Mouse (Mus musculus) splenic B cell, adult 2 months (primary cell): Measurements from ENCODE around the gene Slc35d1.
"Not testable (repeated sequence)": the region's sequence is repeated elsewhere in the genome, so short reads cannot be mapped to it uniquely, and the experiment has no call there.

Experiments used
- DNase-seq: peaks from one replicate; pipeline ENCODE4 v3.0.0-alpha.2; 2011; ENCODE audit warnings: low read depth, low spot score
- H3K27me3 ChIP-seq: 2 replicates; pipeline ENCODE4 v1.6.1; 2012; ENCODE audit warnings: mild to moderate bottlenecking, low read length, moderate library complexity, mixed read lengths; ENCODE audit not compliant: control insufficient read depth, poor library complexity, insufficient read depth, severe bottlenecking
- H3K36me3 ChIP-seq: 2 replicates; pipeline ENCODE4 v1.6.1; 2012; ENCODE audit warnings: mild to moderate bottlenecking, low read length, moderate library complexity, mixed read lengths; ENCODE audit not compliant: control insufficient read depth, poor library complexity, insufficient read depth, severe bottlenecking

Gene Slc35d1

GRCm38 (mm10) chr4:103208553-103208952 is 6.4 kb downstream of the Slc35d1 start:
- no peaks in the 10 kb centered on the region for H3K36me3 ChIP-seq
- DNase-seq: no peak
- H3K27me3 ChIP-seq: no peaks in the 10 kb centered on the region

GRCm38 (mm10) chr4:103203646-103204045 is 11.3 kb downstream of the Slc35d1 start:
- Histone ChIP-seq H3K27me3 (no peaks in the 10 kb centered on the region), H3K36me3 (no peaks in the 10 kb centered on the region)
- DNase-seq: no peak

DNA sequence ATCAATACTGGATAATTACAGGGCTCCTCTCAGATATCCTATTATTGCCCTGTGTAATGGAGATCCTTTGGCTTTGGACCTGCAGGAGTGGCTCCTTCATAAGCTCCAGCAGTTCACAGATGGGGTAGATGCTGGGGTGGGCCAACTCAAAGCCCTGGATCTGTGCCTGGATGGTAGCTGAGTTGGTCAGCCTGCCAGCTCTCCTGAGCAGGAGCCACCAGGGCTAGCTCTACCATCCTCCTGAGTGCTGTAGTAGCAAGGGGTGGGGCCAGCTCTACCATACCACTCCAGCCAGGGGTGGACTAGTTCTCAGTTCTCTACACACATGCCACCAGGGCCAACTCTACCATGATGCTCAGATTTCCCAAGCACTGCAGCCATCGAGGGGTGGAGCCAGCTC is 14.9 kb downstream of the Slc35d1 start:
- Histone ChIP-seq H3K36me3 (no peaks in the 10 kb centered on the region), H3K27me3 (no peaks in the 10 kb centered on the region)
- no peak for DNase-seq

DNA sequence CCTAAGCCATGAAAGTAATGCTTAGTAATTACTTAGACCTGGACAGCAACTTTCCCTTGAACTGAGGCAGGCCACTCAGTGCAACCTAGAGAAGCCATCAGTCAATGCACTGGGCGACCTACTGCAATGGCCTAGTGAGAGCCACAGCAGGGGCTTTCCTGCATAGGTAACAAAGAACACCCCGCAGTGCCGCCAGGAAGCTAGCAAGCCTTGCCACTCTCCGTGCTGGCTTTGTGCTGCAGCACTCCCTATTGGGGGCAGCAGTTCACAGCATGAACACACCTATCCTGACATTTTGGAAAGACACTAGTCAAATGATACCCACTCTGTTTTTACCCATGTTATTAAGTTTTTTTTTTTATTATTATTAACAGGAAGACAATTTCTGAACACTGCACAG is 15.9 kb downstream of the Slc35d1 start:
- no peaks in the 10 kb centered on the region for H3K36me3 ChIP-seq
- DNase-seq: no peak
- no peaks in the 10 kb centered on the region for H3K27me3 ChIP-seq

GRCm38 (mm10) chr4:103197401-103197800 is 17.6 kb downstream of the Slc35d1 start:
- DNase-seq: no peak
- no peaks in the 10 kb centered on the region for H3K36me3 ChIP-seq

GRCm38 (mm10) chr4:103192421-103192820 is 22.5 kb downstream of the Slc35d1 start:
- Histone ChIP-seq H3K36me3 (no peaks in the 10 kb centered on the region), H3K27me3 (no peaks in the 10 kb centered on the region)
- DNase-seq: peak; percentile 12

More at GRCm38 (mm10) chr4:103197401-103197800, 17.6 kb downstream of the Slc35d1 start:
- H3K27me3 ChIP-seq: no peaks in the 10 kb centered on the region

DNA sequence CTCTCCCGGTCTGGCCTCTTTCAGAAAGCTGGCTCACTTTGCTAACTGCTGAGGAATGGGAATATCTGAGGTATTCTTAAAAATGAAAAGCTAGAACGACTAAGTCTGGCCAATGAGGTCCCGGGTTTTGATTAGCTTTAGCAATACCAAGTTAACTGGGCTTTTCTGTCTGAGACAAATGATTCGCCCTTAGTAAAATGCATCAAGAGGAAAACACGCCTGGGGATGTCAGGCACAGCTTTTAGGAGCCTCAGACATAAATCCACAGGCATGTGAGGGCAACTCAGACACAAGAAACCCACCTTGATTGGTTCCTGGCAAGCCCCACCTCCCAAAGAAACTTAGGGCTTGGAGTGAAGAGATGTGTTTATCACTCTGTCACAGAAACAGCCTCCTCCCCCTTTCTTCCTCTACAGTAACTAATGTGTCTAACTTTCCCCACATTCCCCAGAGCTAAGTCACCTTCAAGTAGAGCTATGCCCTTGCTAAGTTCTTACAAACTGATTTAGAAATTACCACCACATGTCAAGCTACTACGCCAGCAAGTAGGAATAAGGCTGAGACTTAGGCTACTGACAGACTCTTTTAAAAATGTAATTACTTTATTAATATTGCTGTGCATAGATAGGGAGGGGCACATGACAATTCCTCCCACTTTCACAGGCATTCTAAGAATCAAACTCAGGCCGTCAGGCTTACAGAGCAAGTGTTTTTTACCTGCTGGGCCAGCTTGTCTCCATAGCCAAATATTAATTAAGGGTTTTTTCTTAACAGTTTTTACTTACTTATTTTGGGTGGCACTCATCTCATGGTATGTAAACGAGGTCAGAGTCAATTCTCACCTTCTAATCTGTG is 26.0 kb downstream of the Slc35d1 start:
- no peak for DNase-seq
- Histone ChIP-seq H3K27me3 (no peaks in the 10 kb centered on the region), H3K36me3 (no peaks in the 10 kb centered on the region)

DNA sequence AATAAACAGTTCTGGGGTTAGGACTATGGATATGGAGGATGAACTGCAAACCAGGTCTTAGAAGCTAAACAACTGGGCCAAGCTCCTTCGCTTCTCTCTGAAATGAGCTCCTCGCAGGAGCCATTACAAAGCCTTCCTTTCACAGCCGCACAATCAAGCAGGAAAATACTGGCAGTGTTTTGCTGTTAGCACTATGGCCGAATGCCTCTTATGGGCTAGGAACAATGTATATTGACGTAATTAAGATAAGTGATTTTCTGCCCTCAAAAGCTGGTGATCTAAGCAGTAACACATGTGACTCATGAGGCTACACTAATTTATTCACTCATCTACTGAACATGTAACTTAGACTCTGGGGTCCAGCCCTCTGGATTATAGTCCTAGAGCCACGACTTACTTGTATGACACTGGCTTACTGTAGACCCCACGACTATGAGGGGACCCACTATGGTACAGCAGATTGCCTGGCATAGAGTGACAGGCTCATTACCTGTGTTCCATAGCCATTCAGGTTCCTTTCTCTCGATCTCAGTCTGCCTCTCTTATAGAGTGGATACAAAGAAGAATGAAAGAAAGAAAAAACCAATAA is 34.6 kb downstream of the Slc35d1 start:
- no peak for DNase-seq
- Histone ChIP-seq H3K27me3 (no peaks in the 10 kb centered on the region), H3K36me3 (no peaks in the 10 kb centered on the region; the same call in 1 of the 2 replicates)

- H3K27me3 ChIP-seq: no peaks in the 10 kb centered on the region
- no peak for DNase-seq
- H3K36me3 ChIP-seq: no peaks in the 10 kb centered on the region; the same call in 1 of the 2 replicates
Measured at GRCm38 (mm10) chr4:103179581-103179980, 35.4 kb downstream of the Slc35d1 start.

GRCm38 (mm10) chr4:103178635-103179318 is 36.2 kb downstream of the Slc35d1 start:
- no peaks in the 10 kb centered on the region; the same call in 1 of the 2 replicates for H3K36me3 ChIP-seq
- no peak for DNase-seq
- no peaks in the 10 kb centered on the region for H3K27me3 ChIP-seq

DNA sequence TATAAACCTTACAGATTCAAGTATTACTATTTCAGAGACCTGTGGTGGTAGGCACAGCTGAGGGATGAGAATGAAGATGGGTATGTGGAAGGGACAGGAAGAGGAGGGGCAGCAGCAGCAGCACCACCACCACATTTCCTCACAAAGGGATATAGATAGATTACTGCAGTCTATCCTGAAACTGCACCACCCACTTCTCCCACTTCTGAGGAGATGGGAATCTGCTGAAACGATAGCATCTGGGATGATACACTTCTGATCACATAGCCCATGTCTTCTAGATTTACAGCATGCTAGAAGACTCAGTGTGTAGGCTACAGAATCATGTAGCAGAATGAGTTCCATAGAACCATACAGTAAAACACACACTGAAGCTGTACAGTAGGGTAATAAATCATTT is 37.3 kb downstream of the Slc35d1 start:
- no peak for DNase-seq
- no peaks in the 10 kb centered on the region; the same call in 1 of the 2 replicates for H3K36me3 ChIP-seq
- no peaks in the 10 kb centered on the region for H3K27me3 ChIP-seq

DNA sequence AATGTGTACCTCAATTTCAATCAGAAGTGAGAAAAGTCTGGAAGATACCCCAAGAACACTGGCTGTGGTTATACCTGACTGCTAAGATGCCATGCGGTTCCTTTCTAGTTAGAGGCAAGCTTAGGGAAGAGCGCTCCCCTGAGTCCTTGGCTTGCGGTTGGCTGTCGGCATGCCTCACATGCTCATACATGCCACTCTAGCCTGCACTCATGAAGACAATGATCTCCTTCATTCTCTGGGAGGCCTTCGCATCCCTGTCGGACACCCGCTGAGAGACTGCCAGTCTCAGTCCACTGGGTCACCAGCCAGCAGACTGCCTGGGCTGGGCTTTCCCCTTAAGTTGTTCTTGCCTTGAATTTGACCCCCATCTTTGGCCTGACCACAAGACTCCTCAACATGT is 41.0 kb downstream of the Slc35d1 start:
- no peak for DNase-seq
- Histone ChIP-seq H3K27me3 (no peaks in the 10 kb centered on the region), H3K36me3 (no peaks in the 10 kb centered on the region; the same call in 1 of the 2 replicates)

GRCm38 (mm10) chr4:103173507-103173906 is 41.5 kb downstream of the Slc35d1 start:
- Histone ChIP-seq H3K27me3 (no peaks in the 10 kb centered on the region), H3K36me3 (no peaks in the 10 kb centered on the region; the same call in 1 of the 2 replicates)
- DNase-seq: no peak

DNA sequence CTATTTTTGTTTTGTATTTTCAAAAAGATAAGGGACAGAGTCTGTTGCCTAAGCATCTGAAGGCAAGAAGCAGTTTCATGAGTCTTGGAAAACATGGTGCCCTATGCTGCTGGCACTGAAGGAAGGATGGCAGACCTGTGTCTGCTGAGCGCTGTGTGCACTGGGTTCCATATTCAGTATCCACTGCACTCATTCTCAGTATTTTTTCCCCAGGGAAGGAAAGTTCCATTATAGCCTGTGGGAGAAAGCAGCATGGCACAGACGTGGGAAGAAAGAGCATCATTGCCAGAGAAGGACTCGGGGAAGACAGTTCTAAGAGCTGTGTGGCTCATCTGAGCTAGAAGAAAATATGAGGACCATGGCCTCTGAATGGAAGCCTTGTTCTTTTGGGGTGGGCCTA is 43.7 kb downstream of the Slc35d1 start:
- H3K36me3 ChIP-seq: no peaks in the 10 kb centered on the region; the same call in 1 of the 2 replicates
- no peak for DNase-seq
- H3K27me3 ChIP-seq: no peaks in the 10 kb centered on the region

- H3K36me3 ChIP-seq, DNase-seq, H3K27me3 ChIP-seq: not testable (repeated sequence)
Measured at GRCm38 (mm10) chr4:103166198-103166597, 48.8 kb downstream of the Slc35d1 start.
